Mouse (Mus musculus) NIH3T3 (cell line): ENCODE measurements around the gene Gramd4.
"Not testable (repeated sequence)": the region's sequence is repeated elsewhere in the genome, so short reads cannot be mapped to it uniquely, and the experiment has no call there.

Experiments used
- DNase-seq: peaks from one replicate; pipeline ENCODE4 v3.0.0-alpha.2; 2012; ENCODE audit warnings: low read depth

Gramd4 gene

DNA sequence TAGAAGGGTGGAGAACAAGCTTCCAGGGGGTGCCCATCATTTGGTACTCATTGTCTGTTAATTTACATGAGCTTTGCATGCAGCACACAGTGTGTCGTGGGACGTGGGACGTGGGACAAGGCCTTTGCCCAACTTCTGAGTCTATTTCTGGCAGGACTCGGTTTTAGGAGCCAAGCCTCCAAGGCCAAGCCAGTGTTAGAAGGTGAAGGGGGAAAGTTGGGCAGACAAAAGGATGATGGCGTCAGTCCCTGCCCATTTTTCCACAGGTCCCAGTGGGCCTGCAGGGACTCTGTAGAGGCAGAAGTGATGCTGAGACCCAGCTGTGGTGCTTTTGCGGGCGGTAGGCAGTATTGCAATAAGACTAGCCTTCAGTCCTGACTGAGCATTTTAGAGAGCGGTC, 33.1 kb downstream of the Gramd4 start:
- DNase-seq: no peak

DNA sequence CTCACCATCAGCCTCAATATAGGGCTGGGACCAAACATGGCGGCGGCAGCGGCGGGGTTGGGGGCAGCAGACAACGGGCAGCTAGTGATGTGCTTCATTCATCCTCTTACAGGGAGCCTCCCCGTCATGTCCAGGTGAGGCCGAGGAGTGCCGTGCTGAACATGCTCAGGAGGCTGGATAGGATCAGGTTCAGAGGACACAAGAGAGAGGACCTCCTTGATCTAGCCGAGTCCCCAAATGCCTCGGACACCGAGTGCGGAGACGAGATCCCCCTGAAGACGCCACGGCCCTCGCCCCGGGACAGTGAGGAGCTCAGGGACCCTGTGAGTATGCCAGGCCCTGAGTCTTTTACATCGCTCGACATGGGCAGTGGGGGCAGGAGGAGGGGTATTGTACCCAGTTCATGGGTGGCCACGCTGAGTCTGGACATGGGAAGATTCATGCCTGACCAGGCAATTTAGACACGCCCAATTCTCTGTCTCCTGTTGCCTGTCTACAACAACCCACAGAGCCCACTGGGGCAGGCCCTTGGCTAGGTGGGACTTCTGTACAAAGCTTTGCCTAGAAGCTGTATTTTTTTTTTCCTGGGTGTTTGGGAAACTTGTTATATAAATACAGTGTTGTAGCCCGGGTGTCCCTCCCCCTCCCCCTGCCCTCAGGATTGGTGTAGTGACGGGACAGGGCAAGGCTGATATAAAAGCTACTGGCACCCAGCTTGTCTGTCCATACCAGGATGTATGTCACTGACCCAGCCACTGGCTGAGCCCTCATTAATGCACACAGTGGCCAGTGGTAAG, 33.9 kb downstream of the Gramd4 start:
- no peak for DNase-seq

DNA sequence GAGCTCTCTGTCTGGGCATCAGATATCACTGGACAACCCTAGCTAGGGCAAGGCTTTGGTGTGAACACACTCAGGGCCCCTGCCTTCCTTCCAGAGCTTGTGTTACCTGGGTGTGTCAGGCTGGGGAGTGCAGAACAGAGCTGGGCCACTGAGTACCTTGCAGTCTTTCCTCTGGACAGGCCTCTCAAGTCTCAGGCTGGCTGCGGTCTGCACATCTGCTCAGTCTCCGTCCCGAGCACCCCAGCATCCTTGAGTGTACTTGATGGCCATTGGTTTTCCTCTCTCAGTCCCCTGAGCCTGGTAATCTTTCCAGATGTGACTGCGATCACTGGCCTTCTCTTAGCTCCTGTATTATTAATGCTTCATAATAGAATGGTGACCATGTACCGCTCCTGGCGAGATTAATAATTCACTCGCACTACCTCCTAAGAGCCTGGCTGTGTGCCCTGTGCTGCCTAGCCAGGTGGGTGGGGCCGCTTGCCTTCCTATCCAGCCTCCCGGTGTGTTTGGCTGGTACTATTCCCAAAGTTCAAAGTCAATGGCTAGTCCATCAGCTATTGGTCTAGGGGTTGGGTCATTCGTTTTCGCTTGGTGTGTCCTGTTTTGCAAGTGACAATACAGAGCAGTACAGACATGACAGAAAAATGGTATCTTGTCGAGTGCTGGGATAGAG, 34.6 kb downstream of the Gramd4 start:
- DNase-seq: no peak

DNA sequence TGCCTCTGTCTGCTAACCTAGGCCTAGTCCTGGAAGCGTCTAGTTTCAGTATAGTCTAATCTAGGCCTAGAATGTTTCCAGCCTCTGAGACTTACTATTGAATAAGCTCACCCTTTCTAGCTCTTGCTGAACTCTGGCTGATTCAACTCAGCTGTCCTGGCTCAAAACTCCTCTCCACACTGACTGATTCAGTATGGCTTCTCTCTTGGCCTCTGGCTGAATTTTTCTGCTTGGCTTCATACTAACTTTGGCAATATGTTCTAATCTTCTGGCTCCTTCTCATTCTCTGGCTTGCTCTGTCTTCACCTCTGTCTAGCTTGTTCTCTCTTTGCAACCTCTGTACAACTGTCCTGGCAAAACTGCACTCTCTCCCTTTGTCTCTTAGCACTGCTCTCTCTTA, 35.7 kb downstream of the Gramd4 start:
- DNase-seq: peak; percentile 83

DNA sequence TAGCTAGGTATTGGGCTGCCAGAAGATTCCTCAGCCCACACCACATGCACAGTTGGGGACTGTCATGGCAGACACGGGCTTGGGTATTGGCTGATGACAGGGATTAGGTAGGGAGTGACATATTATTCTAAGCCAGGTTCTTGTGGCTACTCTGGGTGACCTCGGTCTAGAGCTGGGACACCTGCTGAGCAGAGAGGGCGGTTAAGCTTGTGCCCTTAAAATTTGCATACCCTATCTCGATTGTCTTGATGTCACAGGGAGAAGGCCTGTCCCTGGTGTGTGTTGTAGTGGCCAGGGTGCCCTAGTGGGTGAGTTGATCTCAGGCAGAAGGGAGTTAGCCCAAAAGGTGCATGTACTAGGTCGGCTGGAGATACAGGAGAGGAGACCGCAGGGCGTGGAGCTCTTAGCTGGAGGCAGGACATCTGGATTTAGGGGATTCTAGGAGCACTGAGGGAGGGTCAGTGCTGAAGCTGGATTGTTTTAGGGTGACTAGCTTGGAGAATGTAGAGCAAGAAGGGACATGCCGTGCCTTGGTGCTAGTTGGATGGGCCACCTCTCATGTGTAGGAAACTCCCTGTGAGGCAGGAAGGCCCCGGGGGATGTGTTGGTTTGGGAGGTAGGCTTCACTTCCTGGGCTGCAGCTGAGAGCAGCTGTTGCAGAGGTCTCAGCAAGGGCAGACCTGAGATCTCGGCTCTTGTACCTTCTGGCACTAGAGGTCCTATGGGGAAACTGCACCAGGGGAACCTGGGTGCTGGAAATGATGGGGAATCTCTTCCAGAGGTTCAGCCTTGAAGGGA, 37.0 kb downstream of the Gramd4 start:
- no peak for DNase-seq

DNA sequence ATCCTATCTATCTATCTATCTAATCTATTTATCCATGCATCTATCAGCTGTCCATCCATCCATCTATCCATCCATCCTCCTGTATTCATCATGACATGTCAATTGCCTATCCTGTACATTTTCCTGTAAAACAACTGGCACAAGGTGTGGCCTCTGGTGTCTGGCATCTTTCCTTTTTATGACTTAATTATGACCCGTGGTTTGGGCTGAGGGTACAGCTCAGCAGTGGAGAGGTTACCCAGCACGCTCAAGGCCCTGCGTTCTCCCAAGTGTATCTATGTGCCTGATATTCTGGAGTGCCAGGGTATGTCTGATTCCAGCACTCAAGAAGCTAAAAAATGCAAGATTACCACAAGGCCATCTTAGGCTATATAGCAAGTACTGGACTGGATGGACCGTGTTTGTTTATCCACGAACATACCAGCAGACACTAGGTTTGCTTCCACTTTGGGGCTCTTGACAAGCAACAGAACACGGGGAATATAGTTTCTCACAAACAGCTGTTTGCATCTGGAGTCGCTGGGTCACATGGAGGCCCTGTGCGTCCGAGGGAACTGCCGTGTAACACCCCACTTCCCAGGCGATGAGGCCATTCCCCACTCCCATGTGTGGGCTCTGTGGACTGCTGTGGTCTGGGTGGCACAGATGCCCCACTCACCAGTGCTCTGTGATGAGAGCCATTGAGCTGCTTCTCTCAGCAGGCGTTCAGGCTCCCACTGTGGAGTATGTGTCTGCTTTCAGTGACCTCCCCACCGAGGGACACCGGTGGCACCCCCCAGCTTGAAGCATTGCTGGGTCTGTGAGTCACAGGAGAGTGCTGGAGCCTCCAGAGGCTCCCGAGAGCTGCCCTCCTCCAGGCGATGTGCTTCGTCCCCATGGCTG, 38.5 kb downstream of the Gramd4 start:
- no peak for DNase-seq

DNA sequence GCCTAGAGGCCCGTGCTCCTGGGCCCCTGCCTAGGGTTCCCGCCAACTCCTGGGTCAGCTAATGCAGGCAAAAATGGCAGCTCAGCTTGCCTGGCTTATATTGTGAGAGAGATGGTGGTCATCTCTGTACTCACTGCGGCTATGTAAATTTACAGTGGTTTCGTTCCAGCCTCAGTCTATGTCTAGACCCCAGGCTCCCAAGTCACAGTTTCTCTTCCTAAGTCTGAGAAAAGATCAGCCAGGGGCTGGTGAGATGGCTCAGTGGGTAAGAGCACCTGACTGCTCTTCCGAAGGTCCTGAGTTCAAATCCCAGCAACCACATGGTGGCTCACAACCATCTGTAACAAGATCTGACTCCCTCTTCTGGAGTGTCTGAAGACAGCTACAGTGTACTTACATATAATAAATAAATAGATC, 39.1 kb downstream of the Gramd4 start:
- not testable (repeated sequence) for DNase-seq

DNA sequence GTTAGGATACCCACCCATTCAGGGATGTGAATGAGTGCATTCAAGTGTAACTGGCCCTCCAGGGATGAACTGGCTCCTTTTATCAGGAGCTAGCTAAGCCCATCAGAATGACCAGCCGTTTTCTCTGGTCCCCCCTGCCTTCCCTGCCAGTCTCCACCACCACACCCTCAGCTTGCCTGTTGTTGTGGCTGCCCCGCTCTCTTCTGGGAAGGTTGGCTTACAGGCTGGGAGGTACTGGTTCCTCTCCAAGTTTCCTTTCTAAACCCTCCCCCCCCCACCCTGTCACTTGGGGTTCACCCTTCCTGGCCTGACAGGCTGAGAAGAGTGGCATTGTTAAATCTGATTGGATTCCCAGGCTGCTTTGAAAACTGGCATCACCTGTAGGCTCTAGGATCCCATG, 40.4 kb downstream of the Gramd4 start:
- DNase-seq: no peak

DNA sequence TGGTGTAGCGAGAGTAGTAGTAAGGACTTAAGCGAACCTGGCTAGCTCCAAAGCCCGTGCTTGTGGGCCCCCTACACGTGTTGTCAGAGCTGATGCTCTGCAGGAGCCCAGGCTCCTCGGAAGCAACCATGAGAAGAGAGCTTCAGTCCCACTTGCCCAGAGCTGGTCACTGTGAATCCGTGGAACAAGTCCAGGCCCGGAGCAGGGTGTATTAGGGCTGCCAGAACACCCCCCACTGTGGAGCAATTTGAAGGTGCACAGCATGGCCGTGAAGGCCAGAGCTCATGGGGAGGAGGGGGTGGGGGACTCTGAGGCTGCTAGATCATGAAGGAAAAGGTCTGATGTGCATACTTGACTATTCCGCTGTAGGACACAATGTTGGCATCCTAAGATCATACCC, 44.1 kb downstream of the Gramd4 start:
- no peak for DNase-seq

DNA sequence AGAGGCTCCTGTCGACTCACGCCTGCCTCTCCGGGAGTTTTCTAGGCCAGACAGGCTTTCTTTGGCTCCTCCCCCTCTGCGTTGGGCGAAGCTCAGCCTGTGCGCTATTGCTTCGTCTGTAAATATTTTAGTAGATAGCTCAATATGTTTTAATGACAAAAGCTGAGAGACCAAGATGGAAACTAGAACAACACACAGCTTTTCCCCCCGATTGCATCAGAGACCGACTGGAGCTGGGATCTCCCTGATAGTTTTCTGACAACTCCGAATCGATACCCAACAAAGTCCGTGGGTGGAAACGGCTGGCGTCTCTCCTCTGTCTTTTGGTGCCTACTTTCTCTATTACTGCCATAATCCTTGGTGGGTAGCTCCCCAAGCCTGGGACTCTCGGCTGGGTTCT, 44.8 kb downstream of the Gramd4 start:
- no peak for DNase-seq

DNA sequence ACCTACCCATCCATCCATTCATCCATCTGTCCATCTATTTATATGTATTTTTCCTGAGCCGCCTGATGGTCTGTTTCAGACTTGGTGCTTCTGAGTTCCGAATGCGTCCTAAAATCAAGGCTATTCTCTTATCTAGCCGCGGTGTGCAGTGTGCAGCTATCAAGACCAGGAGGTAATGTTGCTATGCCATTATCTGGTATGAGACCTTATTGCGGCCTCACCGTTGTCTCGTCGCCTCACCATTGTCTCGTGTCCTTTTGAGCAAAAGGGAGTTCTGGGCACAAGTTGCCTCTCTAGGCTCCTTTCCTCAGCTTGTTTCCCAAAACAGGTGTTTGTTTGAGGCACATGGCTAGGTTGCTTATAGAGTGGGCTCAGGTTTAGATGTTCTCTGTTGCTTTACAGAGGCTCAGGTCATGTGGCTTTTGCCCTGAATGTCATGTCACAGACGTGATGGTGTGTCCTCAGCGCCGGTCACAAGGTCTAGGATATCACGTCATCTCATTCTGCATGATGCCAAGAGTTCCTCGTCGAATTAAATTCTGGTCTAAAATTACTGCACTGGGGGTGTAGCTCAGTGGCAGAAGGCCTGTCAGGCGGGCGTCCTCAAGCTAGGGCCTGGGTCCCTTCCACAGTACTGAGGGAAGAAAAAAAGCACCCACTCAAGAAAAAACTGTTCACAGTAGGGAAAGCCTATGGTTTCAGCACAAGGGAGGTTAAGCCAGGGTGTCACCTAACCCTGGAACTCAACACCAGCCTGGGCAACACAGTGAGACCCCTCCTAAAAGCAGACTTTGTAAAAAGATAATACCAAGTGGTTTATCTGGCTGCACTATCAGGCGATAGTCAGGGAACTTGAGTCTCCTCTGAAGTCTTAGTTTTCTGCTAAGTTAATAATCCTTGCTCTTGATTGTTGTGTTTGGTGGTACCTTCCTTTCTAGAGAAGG, 47.2 kb downstream of the Gramd4 start:
- DNase-seq: no peak

DNA sequence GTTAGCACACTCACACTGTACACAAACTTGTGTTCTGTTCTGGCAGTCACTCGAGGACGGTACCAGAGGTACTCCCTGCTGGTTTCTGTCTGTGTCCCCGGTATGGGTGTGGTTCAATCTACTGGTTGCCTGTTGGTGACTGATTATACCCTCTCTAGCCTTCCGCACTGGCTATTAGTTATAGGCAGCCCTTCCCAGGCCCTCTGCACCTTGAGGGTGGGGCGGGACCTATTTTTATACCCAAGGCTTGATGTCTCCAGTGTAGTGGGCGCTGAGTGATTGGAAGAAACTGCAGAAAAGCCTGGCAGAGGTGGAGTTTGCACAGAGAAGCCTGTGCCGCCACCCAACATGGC, 47.8 kb downstream of the Gramd4 start:
- no peak for DNase-seq

DNA sequence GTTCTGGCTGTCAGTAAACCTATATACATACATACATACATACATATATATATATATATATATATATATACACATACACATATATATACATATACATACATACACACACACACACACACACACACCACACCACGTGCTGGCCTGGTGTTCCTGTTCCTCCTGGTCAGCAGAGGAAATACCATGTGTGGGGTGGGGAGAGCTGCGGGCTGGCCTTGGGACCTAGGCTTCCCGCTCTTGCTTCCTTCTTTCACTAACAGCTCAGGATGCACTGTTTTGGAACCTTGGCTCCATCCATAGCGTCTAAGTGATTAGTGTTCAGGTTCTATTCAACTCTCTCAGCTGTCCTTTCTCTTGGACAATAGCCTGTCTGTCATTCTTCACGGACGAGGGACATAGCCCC, 48.3 kb downstream of the Gramd4 start:
- no peak for DNase-seq

DNA sequence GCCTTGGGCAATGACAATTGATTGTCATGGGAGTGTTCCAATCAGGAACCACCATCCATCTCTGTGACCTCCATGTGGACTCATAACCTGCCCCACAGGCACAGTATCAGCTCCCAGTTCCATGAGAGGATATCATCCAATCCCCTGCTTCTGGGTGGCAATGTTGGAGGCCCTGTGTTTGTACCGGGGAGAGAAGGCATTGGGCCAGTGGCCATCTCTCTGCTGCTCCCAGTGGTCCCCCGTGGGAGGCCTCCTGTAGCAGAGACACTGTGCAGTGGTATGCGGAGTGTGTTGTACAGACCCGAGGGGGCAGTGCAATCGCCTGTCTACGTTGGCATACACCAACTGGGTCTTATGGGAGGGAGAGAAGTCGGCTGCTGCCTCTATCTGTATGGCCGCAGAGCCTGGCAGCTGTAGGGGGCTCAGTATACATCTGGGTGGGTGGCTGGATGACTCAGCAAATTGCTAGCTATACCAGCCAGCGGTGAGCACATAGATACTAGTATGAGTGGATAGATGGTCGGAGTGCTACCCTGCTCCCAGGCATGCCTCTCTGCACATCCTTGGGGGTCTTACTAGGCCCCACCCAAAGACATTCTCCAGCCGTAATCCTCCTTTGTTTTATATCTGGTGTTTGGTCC, 50.5 kb downstream of the Gramd4 start:
- no peak for DNase-seq

DNA sequence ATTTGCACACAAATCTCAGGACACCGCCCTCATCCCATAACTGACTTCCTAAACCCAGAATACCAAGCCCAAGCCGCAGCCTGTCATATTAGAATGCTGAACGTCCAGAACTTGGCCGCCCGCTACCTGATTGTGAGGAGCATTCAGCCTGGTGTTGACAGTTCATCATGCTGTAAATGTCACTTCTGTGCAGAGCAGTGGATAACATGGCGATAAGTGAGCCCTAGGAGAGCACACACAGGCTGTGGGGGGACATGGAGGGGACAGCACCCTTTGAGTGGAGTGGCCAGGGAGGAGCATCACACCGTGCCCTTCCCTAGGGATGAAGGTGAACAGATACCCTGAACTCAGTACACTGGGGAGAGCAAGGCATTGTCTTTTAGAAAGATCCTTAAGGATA, 51.8 kb downstream of the Gramd4 start:
- no peak for DNase-seq

DNA sequence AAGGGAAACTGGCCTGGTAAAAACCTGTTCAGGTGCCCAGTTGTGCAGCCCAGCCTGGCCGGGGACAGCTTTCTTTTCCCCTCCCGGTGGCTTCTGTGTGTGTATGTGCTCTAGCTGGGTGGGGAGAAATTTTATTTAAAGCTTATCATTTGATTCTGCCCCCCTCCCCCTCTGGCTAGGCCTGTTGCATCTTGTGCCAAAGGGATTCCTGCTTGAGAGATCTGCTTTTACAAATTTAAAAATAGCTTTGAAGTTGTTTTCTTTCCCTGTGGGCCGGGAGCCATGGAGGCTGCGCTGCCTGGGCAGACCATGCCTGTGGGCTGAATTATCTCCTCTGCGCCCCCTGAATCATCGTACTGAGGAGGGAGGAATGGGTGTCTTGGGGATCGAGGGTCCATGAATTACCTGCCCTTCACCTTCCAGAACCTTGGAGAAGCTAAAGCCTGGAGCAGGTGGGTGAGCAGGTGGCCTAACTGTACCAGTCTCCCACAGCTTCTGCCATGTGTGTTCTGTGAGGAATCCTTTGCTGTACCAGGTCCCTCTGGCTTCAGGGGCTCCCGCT, 52.2 kb downstream of the Gramd4 start:
- DNase-seq: no peak

DNA sequence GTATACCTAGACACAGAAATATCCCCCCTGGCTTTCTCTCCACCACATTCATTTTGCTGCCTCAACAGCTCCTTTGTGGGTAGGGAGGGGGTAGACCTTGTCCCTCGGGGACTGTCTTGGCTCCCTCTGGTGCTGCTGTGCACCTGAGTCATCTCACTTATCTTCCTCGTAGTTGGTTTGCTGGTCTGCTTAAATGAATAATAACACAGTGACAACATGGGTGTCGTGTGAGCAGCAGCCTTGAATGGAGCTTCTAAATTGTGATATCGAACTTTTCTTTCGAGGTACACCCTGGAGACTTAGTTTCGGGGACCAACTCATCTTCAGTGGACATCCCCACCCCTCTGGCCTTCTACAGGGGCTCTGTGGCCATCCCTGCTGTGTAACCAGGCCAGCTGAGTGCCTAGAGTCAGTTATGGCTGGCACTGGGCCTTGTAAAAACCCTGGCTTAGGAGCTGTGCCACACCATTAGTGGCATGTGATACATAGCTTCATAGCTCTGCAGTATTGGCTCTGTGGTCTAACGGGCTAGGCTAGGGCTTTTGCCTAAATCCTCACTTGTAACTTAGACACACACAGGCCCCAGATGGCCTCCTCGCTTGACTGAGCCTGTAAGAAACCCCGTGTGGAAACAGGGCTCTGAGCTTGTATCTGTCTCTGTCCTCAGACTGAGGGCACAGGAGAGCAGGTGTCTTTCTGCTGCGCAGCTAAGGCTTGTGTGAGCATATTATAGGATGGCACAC, 53.0 kb downstream of the Gramd4 start:
- peak; percentile 46 for DNase-seq

DNA sequence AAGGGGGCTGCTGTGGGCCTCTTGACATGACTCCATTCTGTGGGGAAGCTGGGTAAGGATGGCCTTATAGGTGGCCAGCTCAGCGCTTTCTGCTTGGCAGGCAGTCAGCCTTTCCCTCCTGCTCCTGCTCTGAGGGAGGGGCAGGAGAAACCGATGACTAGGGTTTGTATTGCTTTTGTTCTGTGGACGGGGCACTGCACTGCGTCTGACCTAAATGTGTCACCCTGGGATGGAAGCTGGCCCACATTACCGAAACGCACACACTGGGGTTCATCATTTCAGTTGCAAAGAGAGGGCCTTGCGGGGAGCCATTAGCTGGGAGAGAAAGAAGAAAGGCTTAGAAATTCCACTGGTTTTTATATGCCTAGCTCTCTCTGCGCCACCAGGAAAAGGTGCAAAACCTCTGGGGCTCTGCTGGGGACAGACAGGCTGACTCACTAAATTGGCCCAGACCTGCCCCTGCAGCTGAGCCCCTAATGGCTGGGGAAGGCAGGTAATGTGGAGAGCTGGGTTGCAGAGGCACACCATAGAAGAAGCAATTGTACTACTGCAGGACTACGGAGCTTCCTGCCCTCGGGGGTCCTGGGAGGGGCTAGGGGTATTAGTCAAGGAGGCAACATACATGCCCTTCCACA, 55.3 kb downstream of the Gramd4 start:
- peak; percentile 74 for DNase-seq

DNA sequence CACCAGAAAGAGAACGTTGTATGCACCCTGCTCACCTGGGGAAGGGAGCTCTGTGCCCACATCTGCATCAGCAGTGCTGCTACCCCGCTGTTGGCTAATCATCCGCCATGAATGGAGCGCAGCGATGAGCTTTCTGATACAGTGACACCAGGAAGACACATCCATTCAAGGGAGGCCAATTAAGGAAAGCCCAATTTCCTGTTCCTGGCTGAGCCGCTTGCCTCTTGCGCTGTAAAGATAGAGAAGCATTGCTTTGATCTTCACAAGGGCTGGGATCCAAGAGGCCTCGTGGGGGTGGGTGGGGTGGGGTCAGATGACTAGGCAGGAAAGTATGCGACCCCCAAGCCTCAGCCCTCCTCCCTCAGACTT, 55.8 kb downstream of the Gramd4 start:
- no peak for DNase-seq
